Mouse (Mus musculus) heart, adult 2 months (tissue): ENCODE results near the gene Gsg1l. TPM values are rescaled to one million over a fixed set of nuclear protein-coding genes. Genes with fewer than 3 reads are reported as not detected.

Experiments
- DNase-seq, 2 experiments: peaks; one replicate each; pipeline ENCODE4 v3.0.0; 2021
- H3K27ac ChIP-seq: fragments of 200-600 bp; 2 replicates; pipeline ENCODE4 v1.8.1; 2022
- H3K27me3 ChIP-seq: fragments of 200-500 bp; 2 replicates; pipeline ENCODE4 v1.6.1; 2012; ENCODE audit warnings: mild to moderate bottlenecking, low read length, inconsistent platforms, mixed read lengths; ENCODE audit not compliant: control insufficient read depth, insufficient read depth
- H3K36me3 ChIP-seq: fragments of 200-500 bp; 2 replicates; pipeline ENCODE4 v1.6.1; 2012; ENCODE audit warnings: low read length, inconsistent platforms; ENCODE audit not compliant: control insufficient read depth, insufficient read depth
- H3K4me1 ChIP-seq: fragments of 200-500 bp; 2 replicates; pipeline ENCODE4 v1.6.1; 2011; ENCODE audit warnings: low read length; ENCODE audit not compliant: control insufficient read depth, insufficient read depth
- H3K4me3 ChIP-seq: fragments of 200-600 bp; 2 replicates; pipeline ENCODE4 v1.8.1; 2022
- H3K79me2 ChIP-seq: fragments of 200-500 bp; replicated peaks from 2 replicates; pipeline ENCODE4 v1.6.1; 2012; ENCODE audit warnings: mild to moderate bottlenecking, inconsistent platforms, low read length, moderate library complexity, mixed read lengths; ENCODE audit not compliant: control insufficient read depth, insufficient read depth
- H3K9ac ChIP-seq: fragments of 200-500 bp; 2 replicates; pipeline ENCODE4 v1.6.1; 2012; ENCODE audit warnings: low read depth, mild to moderate bottlenecking, control low read depth, inconsistent platforms, low read length, mixed read lengths
- CTCF ChIP-seq: fragments of 200-600 bp; IDR thresholded peaks from 2 replicates; pipeline ENCODE4 v1.8.1; 2022; ENCODE audit warnings: antibody characterized with exemption, mild to moderate bottlenecking, moderate library complexity
- EP300 ChIP-seq: fragments of 200-500 bp; IDR thresholded peaks from 2 replicates; pipeline ENCODE4 v1.6.1; 2011; ENCODE audit warnings: low read depth, low read length, control low read depth; ENCODE audit not compliant: insufficient read depth
- POLR2A ChIP-seq: fragments of 200-500 bp; IDR thresholded peaks from 2 replicates; pipeline ENCODE4 v1.6.1; 2011; ENCODE audit warnings: mild to moderate bottlenecking, low read depth, low read length, control low read depth; ENCODE audit not compliant: insufficient read depth
- WGBS: fragments of 180-500 bp; shearing (Covaris S2); methylation state at CpG from one replicate; pipeline ENCODE4 v1.1.7; 2018; 5-methylcytosine and 5-hydroxymethylcytosine counted together
- intact Hi-C: fragments of 180-260 bp; cut with DNase I; formaldehyde crosslinking; loops from one replicate; pipeline ENCODE4 v1.15.1; 2025
- polyA plus RNA-seq: library from polyadenylated mRNA; depleted of rRNA; stranded (reverse); fragments of >200 nt; gene quantifications from 2 replicates; pipeline ENCODE4 v1.2.3, GENCODE M21; 2012
- total RNA-seq, 2 experiments: library from RNA; stranded (reverse); gene quantifications; 2 replicates each; pipeline ENCODE4 v1.2.3; 2021

The Gsg1l gene
- total and polyA plus RNA-seq, 3 experiments, result 10.5 to 12.6 (median 11.3) TPM

DNA sequence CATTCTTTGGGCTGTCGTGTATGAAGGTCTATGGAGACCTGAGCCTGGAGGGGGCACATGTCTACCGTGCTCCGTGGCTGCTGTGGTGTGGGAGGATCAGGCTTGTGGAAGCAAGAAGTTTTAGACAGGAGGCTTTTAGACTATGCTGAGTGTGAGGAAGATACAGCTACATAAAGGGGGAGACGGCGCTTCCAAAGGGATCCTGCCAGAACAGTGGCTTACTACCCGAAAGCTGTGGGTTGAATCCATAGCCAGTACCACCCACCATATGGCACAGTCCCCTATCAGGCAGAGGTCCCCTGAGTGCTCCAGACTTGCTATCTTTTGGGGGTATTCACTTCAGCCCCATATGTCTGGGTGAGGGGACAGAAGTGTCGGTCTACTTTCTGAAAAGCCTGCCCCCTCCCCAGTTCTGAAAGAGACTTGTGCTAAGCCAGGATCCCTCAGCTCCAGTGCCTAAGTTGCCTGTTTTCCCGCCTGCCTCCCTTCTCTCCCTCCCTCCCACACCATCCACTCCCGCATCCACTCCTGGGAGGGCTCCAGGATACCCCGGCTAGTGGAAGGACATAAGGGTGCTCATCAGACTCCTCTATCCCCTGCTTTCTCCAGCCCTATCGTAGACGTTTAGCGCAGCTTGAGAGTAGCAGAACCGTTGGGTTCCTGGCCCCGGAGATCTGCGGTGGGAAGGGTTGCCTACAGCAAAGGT, 1.1 kb downstream of the Gsg1l start:
- TF ChIP-seq POLR2A (no peak), CTCF (no peak), EP300 (no peak)
- no peak for DNase-seq
- WGBS, result 29% methylated on average over 16 of the region's 16 CpGs
- Histone ChIP-seq H3K27me3 (peaks cover 3% of the 10 kb centered on the region; the same call in 1 of the 2 replicates), H3K9ac (peak overlapping the region; percentile 78; the same call in 1 of the 2 replicates), H3K79me2 (no peaks in the 10 kb centered on the region), H3K36me3 (no peaks in the 10 kb centered on the region), H3K4me3 (peak overlapping the region; percentile 46), H3K4me1 (0 out of 2 replicates have a peak, but pooled peaks cover 1% of the 10 kb centered on the region), H3K27ac (no peak overlapping the region)
- intact Hi-C loops, result loop anchor here (5.0 to 10.0 kb wide), 2 partner anchors 146 to 314 kb away; no protein-coding TSS in a partner anchor

DNA sequence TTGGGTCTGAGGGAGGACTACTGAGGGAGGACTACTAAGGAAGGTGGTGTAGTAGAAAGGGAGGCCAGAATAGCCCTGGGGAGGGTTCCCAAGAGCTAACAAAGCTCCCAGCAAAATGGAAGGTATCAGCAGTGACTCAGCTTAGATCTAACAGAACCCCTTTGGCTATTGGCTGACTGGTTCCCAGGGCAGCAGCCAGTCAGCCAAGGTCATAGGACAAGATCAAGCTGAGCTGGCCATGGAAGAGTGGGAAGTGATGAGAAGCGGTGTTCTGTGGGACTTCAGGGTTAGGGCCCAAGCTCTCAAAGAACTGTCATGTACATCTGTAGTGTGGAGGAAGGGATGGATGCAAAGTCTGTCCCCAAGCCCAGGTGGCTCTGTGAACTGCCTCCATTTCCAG, 5.3 kb downstream of the Gsg1l start:
- intact Hi-C loops, result no loop called here
- no peak overlapping the region for H3K27ac ChIP-seq
- no peak overlapping the region for H3K4me3 ChIP-seq
- TF ChIP-seq EP300 (no peak), POLR2A (no peak)
- H3K36me3 ChIP-seq, result no peaks in the 10 kb centered on the region
- H3K27me3 ChIP-seq, result peaks cover 3% of the 10 kb centered on the region; the same call in 1 of the 2 replicates
- 78% methylated on average over 1 of the region's 1 CpGs for WGBS
- no peak for DNase-seq
- peaks cover 3% of the 10 kb centered on the region for H3K4me1 ChIP-seq
- no peaks in the 10 kb centered on the region for H3K79me2 ChIP-seq
- H3K9ac ChIP-seq, result no peak overlapping the region

DNA sequence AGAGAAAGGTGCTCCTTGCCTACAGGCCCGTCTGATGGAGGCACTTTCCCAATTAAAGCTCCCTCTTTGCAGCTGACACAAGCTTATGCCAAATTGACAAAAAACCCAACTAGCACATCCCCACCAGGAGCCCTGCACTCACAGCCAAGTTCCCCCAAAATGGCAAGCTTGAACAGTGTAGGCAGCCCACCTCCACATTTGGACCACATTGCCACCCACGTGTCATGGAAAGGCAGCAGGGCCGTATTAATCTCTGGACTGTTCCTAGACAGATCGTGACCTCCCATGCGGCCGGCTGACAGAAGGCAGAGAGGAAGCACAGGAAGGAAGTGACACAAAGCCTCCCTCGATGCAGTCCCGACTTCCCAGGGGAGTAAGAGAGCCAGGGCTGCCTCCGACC, 7.2 kb downstream of the Gsg1l start:
- no peaks in the 10 kb centered on the region for H3K27me3 ChIP-seq
- peaks cover 3% of the 10 kb centered on the region for H3K4me1 ChIP-seq
- H3K9ac ChIP-seq, result no peak overlapping the region
- WGBS, result 39% methylated on average over 9 of the region's 9 CpGs
- H3K27ac ChIP-seq, result no peak overlapping the region
- DNase-seq, result no peak
- H3K79me2 ChIP-seq, result no peaks in the 10 kb centered on the region
- H3K36me3 ChIP-seq, result no peaks in the 10 kb centered on the region
- TF ChIP-seq EP300, result no peak
- TF ChIP-seq CTCF, result no peak
- TF ChIP-seq POLR2A, result no peak
- H3K4me3 ChIP-seq, result no peak overlapping the region
- intact Hi-C loops, result no loop called here

GRCm38 (mm10) chr7:126070321-126070720, 11.9 kb downstream of the Gsg1l start:
- TF ChIP-seq CTCF, result 0 out of 2 replicates have a peak, but pooled peaks have one; percentile 7
- no peak for TF ChIP-seq EP300
- 97% methylated on average over 4 of the region's 4 CpGs for WGBS
- DNase-seq, result no peak
- Histone ChIP-seq H3K4me3 (no peak overlapping the region), H3K27me3 (no peaks in the 10 kb centered on the region), H3K9ac (no peak overlapping the region), H3K36me3 (no peaks in the 10 kb centered on the region), H3K27ac (no peak overlapping the region), H3K4me1 (peaks cover 3% of the 10 kb centered on the region), H3K79me2 (no peaks in the 10 kb centered on the region)
- intact Hi-C loops, result no loop called here

DNA sequence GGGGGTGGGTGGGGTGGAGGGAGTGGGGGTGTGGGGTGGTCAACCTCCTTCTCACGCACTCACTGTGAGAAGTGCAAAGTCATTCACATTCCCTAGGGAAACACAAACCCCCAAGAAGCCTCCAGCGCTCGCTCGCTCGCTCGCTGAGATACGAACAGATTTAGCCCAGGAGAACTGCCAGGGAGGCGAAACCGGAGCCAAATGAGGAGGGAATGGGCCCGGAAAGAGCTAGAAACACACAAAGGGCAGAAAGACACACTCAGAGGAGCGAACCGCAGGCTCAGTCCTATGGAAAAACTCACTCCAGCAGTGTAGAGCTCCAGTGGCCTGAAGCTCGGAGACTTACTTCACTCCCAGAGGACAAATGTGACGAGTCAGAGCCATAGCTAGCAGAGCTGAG, 15.4 kb downstream of the Gsg1l start:
- intact Hi-C loops, result no loop called here
- Histone ChIP-seq H3K4me1 (no peaks in the 10 kb centered on the region), H3K36me3 (no peaks in the 10 kb centered on the region), H3K79me2 (no peaks in the 10 kb centered on the region), H3K4me3 (no peak overlapping the region), H3K27ac (peak overlapping the region; percentile 67), H3K9ac (peak overlapping the region; percentile 38; the same call in 1 of the 2 replicates), H3K27me3 (no peaks in the 10 kb centered on the region)
- 23% methylated on average over 14 of the region's 14 CpGs for WGBS
- TF ChIP-seq EP300, result no peak
- TF ChIP-seq CTCF, result no peak
- TF ChIP-seq POLR2A, result no peak
- DNase-seq, result peak; percentile 72 to 74

DNA sequence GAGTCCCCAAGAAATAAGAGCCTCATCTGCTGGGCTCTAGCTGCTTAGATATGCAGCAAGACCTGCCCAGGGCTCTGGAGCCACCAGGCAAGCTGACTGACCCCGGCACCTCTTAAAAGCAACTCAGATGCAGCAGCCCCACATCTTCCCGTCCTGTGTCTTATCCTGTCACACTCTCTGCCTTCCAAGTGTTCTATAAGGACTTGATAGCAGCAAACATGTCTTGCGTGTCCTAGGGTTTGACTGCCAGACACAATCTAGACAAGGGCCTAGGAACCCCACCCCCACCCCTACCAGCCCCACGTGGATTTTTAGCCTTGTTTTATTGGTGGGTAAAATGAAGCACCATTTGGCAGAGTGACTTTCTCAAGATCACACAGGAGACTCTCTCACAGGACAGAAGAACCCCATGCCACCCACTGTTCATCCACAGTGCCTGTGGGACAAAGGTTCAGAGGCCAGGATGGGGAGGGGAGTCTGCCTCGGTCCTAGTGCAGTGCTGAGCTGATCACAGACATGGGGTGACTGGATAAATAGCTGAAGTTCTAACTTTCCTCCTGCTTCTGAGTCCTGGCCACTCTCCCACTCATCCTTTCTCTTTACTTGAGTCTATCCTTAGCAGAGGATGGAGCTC, 16.9 kb downstream of the Gsg1l start:
- no peak for DNase-seq
- intact Hi-C loops, result no loop called here
- Histone ChIP-seq H3K4me1 (no peaks in the 10 kb centered on the region), H3K27ac (no peak overlapping the region), H3K79me2 (no peaks in the 10 kb centered on the region), H3K4me3 (no peak overlapping the region), H3K27me3 (no peaks in the 10 kb centered on the region), H3K9ac (no peak overlapping the region), H3K36me3 (no peaks in the 10 kb centered on the region)
- 72% methylated on average over 5 of the region's 5 CpGs for WGBS
- TF ChIP-seq POLR2A (no peak), EP300 (no peak), CTCF (no peak)
